Mouse (Mus musculus): ENCODE data around the gene Cdc27. TPM values are rescaled to one million over a fixed set of nuclear protein-coding genes. Genes with fewer than 3 reads are reported as not detected.
A peak's percentile ranks its signal among the peaks of the same experiment; 100 is the strongest.

Gene Cdc27
- polyA plus RNA-seq, 1 experiment from 2014 or later = 38.4 TPM

- Histone ChIP-seq H3K27me3 (replicated peaks; ENCODE audit: control insufficient read depth, insufficient read depth, low read length) (no peaks in the 10 kb centered on the region), H3K9ac (ENCODE audit: low read depth, low read length) (no peak overlapping the region), H3K4me1 (ENCODE audit: control insufficient read depth, insufficient read depth, low read depth, low read length) (no peaks in the 10 kb centered on the region), H3K9me3 (ENCODE audit: control insufficient read depth, low read length) (peaks cover 3% of the 10 kb centered on the region; the same call in 1 of the 2 replicates), H3K36me3 (ENCODE audit: control insufficient read depth, insufficient read depth, low read length) (no peaks in the 10 kb centered on the region), H3K4me3 (ENCODE audit: low read length) (no peak overlapping the region), H3K27ac (ENCODE audit: low read depth, low read length) (no peak overlapping the region), H3K4me2 (ENCODE audit: low read length) (no peak overlapping the region)
- 53% methylated on average over 4 of the region's 4 CpGs for WGBS
- no peak for ATAC-seq
These were observed 70.9 kb downstream of the Cdc27 start for GRCm38 (mm10) chr11:104479505-104479904.

GRCm38 (mm10) chr11:104469371-104469835 lies 81.0 kb downstream of the Cdc27 start:
- peak overlapping the region; percentile 76 for H3K4me2 ChIP-seq (ENCODE audit: low read length)
- 2% methylated on average over 13 of the region's 19 CpGs for WGBS
- H3K4me1 ChIP-seq (ENCODE audit: control insufficient read depth, insufficient read depth, low read depth, low read length) = peaks cover 18% of the 10 kb centered on the region
- H3K9ac ChIP-seq (ENCODE audit: low read depth, low read length) = peak overlapping the region; percentile 97
- H3K36me3 ChIP-seq (ENCODE audit: control insufficient read depth, insufficient read depth, low read length) = no peaks in the 10 kb centered on the region
- no peaks in the 10 kb centered on the region for H3K27me3 ChIP-seq (replicated peaks; ENCODE audit: control insufficient read depth, insufficient read depth, low read length)
- H3K4me3 ChIP-seq (ENCODE audit: low read length) = peak overlapping the region; percentile 96
- no peaks in the 10 kb centered on the region for H3K9me3 ChIP-seq (ENCODE audit: control insufficient read depth, low read length)
- H3K27ac ChIP-seq (ENCODE audit: low read depth, low read length) = peak overlapping the region; percentile 81
- ATAC-seq = peak; percentile 100

GRCm38 (mm10) chr11:104468751-104469268 lies 81.6 kb downstream of the Cdc27 start, which contains the start of gene Kansl1:
Kansl1 (minus strand) TSS chr11:104468861.
- H3K9ac ChIP-seq (ENCODE audit: low read depth, low read length) = peak within 1 kb of the TSS; percentile 97
- no peaks in the 10 kb centered on the region for H3K36me3 ChIP-seq (ENCODE audit: control insufficient read depth, insufficient read depth, low read length)
- H3K27me3 ChIP-seq (replicated peaks; ENCODE audit: control insufficient read depth, insufficient read depth, low read length) = no peaks in the 10 kb centered on the region
- ATAC-seq = peak; percentile 78
- peak within 1 kb of the TSS; percentile 81 for H3K27ac ChIP-seq (ENCODE audit: low read depth, low read length)
- H3K4me3 ChIP-seq (ENCODE audit: low read length) = peak within 1 kb of the TSS; percentile 96
- peaks cover 19% of the 10 kb centered on the region for H3K4me1 ChIP-seq (ENCODE audit: control insufficient read depth, insufficient read depth, low read depth, low read length)
- H3K4me2 ChIP-seq (ENCODE audit: low read length) = peak within 1 kb of the TSS; percentile 76
- WGBS = under 1% methylated on average over 24 of the region's 69 CpGs
- H3K9me3 ChIP-seq (ENCODE audit: control insufficient read depth, low read length) = no peaks in the 10 kb centered on the region

- peaks cover 19% of the 10 kb centered on the region for H3K4me1 ChIP-seq (ENCODE audit: control insufficient read depth, insufficient read depth, low read depth, low read length)
- no peak overlapping the region for H3K9ac ChIP-seq (ENCODE audit: low read depth, low read length)
- ATAC-seq = no peak
- WGBS = 79% methylated on average over 5 of the region's 5 CpGs
- H3K4me3 ChIP-seq (ENCODE audit: low read length) = no peak overlapping the region
- no peak overlapping the region for H3K27ac ChIP-seq (ENCODE audit: low read depth, low read length)
- peak overlapping the region; percentile 8; the same call in 1 of the 2 replicates for H3K4me2 ChIP-seq (ENCODE audit: low read length)
- H3K9me3 ChIP-seq (ENCODE audit: control insufficient read depth, low read length) = no peaks in the 10 kb centered on the region
- no peaks in the 10 kb centered on the region for H3K27me3 ChIP-seq (replicated peaks; ENCODE audit: control insufficient read depth, insufficient read depth, low read length)
- H3K36me3 ChIP-seq (ENCODE audit: control insufficient read depth, insufficient read depth, low read length) = no peaks in the 10 kb centered on the region
These were observed 82.7 kb downstream of the Cdc27 start for GRCm38 (mm10) chr11:104467698-104468097.

GRCm38 (mm10) chr11:104461551-104461950 lies 88.9 kb downstream of the Cdc27 start:
- Histone ChIP-seq H3K4me1 (ENCODE audit: control insufficient read depth, insufficient read depth, low read depth, low read length) (peaks cover 3% of the 10 kb centered on the region), H3K36me3 (ENCODE audit: control insufficient read depth, insufficient read depth, low read length) (no peaks in the 10 kb centered on the region), H3K9me3 (ENCODE audit: control insufficient read depth, low read length) (no peaks in the 10 kb centered on the region), H3K9ac (ENCODE audit: low read depth, low read length) (no peak overlapping the region), H3K4me3 (ENCODE audit: low read length) (no peak overlapping the region), H3K27ac (ENCODE audit: low read depth, low read length) (no peak overlapping the region), H3K4me2 (ENCODE audit: low read length) (no peak overlapping the region), H3K27me3 (replicated peaks; ENCODE audit: control insufficient read depth, insufficient read depth, low read length) (no peaks in the 10 kb centered on the region)
- ATAC-seq = no peak

GRCm38 (mm10) chr11:104459671-104460070 lies 90.7 kb downstream of the Cdc27 start:
- no peak overlapping the region for H3K4me3 ChIP-seq (ENCODE audit: low read length)
- WGBS = 100% methylated on average over 2 of the region's 2 CpGs
- no peaks in the 10 kb centered on the region for H3K9me3 ChIP-seq (ENCODE audit: control insufficient read depth, low read length)
- ATAC-seq = no peak
- H3K9ac ChIP-seq (ENCODE audit: low read depth, low read length) = no peak overlapping the region
- H3K4me2 ChIP-seq (ENCODE audit: low read length) = no peak overlapping the region
- H3K4me1 ChIP-seq (ENCODE audit: control insufficient read depth, insufficient read depth, low read depth, low read length) = peaks cover 3% of the 10 kb centered on the region
- no peaks in the 10 kb centered on the region for H3K36me3 ChIP-seq (ENCODE audit: control insufficient read depth, insufficient read depth, low read length)
- H3K27ac ChIP-seq (ENCODE audit: low read depth, low read length) = no peak overlapping the region
- no peaks in the 10 kb centered on the region for H3K27me3 ChIP-seq (replicated peaks; ENCODE audit: control insufficient read depth, insufficient read depth, low read length)

- H3K9ac ChIP-seq (ENCODE audit: low read depth, low read length) = no peak overlapping the region
- H3K9me3 ChIP-seq (ENCODE audit: control insufficient read depth, low read length) = no peaks in the 10 kb centered on the region
These were observed 91.9 kb downstream of the Cdc27 start for GRCm38 (mm10) chr11:104458507-104458906.

More at GRCm38 (mm10) chr11:104458507-104458906, 91.9 kb downstream of the Cdc27 start:
- Histone ChIP-seq H3K4me3 (ENCODE audit: low read length) (no peak overlapping the region), H3K36me3 (ENCODE audit: control insufficient read depth, insufficient read depth, low read length) (no peaks in the 10 kb centered on the region), H3K27ac (ENCODE audit: low read depth, low read length) (no peak overlapping the region), H3K27me3 (replicated peaks; ENCODE audit: control insufficient read depth, insufficient read depth, low read length) (no peaks in the 10 kb centered on the region), H3K4me1 (ENCODE audit: control insufficient read depth, insufficient read depth, low read depth, low read length) (no peaks in the 10 kb centered on the region), H3K4me2 (ENCODE audit: low read length) (no peak overlapping the region)
- WGBS = 77% methylated on average over 2 of the region's 2 CpGs
- ATAC-seq = no peak

Other genes with a start within 250 kb of the Cdc27 start
- gene Kansl1, start 81.8 kb downstream of the Cdc27 start, polyA plus RNA-seq (2015; fragmentation: Nextera tagmentation; extraction: Ambion mirVana) = 22.2 and 26.3 TPM in 2 replicates
- gene Myl4, start within 50 bp of the Cdc27 start, polyA plus RNA-seq (2015; fragmentation: Nextera tagmentation; extraction: Ambion mirVana) = 4.2 and 12.2 TPM in 2 replicates
- gene Itgb3, start 57.4 kb upstream of the Cdc27 start, polyA plus RNA-seq (2015; fragmentation: Nextera tagmentation; extraction: Ambion mirVana) = 1.6 and 1.9 TPM in 2 replicates
- 0.04 TPM in 2 replicates for gene Gm11639, start 135.1 kb upstream of the Cdc27 start, polyA plus RNA-seq (2015; fragmentation: Nextera tagmentation; extraction: Ambion mirVana)

All from hindbrain, embryonic 16.5 days (tissue).